Comparison of ENCODE assay signal across 10 mouse cellular contexts in the genomic region with DNA sequence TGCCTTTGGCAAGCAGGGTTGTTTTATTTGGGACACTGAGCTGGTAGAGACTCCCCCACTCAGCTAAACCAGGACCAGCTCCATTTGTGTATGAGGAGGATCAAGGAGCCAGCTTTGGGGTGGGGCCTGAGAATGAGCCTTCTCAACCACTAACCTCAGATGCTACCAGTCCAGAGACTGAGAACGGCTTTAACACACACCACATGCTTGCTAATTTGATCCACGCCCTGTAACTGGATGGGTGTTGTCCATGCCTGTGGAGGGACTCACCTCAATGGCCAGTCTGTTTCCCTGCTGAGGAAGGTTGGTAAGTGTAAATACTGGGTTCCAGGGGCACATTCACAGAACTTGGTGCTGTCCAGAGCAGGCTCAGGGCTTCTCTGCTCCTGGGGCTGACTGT. TPM values are rescaled to one million over a fixed set of nuclear protein-coding genes. Genes with fewer than 3 reads are reported as not detected.
DNase-seq lines count a peak whose midpoint lies in the region; ATAC-seq and TF ChIP-seq lines count a peak whose summit lies in the region.
"Had no signal": no experiment of that assay in that cellular context is flagged by ENCODE, and none has a peak within 500 bp of the region (broad histone marks: within the 10 kb centered on the region; RNA-seq: fewer than 3 reads in every experiment).

No protein-coding gene starts in this region.

- 0 out of 2 replicates have a peak, but pooled peaks have one; percentile 6 for ATAC-seq in hindbrain, embryonic 16.5 days
- ATAC-seq in hindbrain, postnatal 0 days: no peak
- 0 out of 2 replicates have a peak, but pooled peaks have one; percentile 12 for ATAC-seq in neural tube, embryonic 13.5 days (ENCODE audit: low read depth)
- ATAC-seq in neural tube, embryonic 15.5 days (ENCODE audit: low FRiP score): no peak

- peaks cover 7% of the 10 kb centered on the region for H3K4me1 ChIP-seq in hindbrain, embryonic 16.5 days (ENCODE audit: control insufficient read depth, insufficient read depth, low read depth, low read length)
- 0 out of 2 replicates have a peak, but pooled peaks cover 4% of the 10 kb centered on the region for H3K4me1 ChIP-seq in hindbrain, postnatal 0 days (ENCODE audit: insufficient read depth, low read length)
- H3K4me1 ChIP-seq in neural tube, embryonic 13.5 days (replicated peaks): peaks cover 13% of the 10 kb centered on the region; the same call in 1 of the 2 replicates
- peaks cover 19% of the 10 kb centered on the region for H3K4me1 ChIP-seq in neural tube, embryonic 15.5 days

- H3K27me3 ChIP-seq in hindbrain, embryonic 16.5 days (replicated peaks; ENCODE audit: control insufficient read depth, insufficient read depth, low read length): no peaks in the 10 kb centered on the region
- H3K27me3 ChIP-seq in hindbrain, postnatal 0 days (ENCODE audit: insufficient read depth, low read length): no peaks in the 10 kb centered on the region
- H3K27me3 ChIP-seq in neural tube, embryonic 13.5 days: peaks cover 43% of the 10 kb centered on the region
- H3K27me3 ChIP-seq in neural tube, embryonic 15.5 days (replicated peaks): peaks cover 24% of the 10 kb centered on the region

- no peak overlapping the region for H3K9ac ChIP-seq in hindbrain, embryonic 16.5 days (ENCODE audit: low read depth, low read length)
- H3K9ac ChIP-seq in hindbrain, postnatal 0 days (replicated peaks; ENCODE audit: low read length): no peak overlapping the region
- no peak overlapping the region for H3K9ac ChIP-seq in neural tube, embryonic 13.5 days
- H3K9ac ChIP-seq in neural tube, embryonic 15.5 days (replicated peaks): no peak overlapping the region

- peak; percentile 28 for DNase-seq in embryo, embryonic 11 days
- no peak for DNase-seq in embryo, embryonic 9.5 days (ENCODE audit: extremely low spot score)
- DNase-seq in hindbrain, postnatal 0 days (ENCODE audit: low spot score): no peak
- DNase-seq in thymus, adult 18-20 months: no peak
- no peak for DNase-seq in thymus, postnatal 4 days

- 83% methylated on average over 2 of the region's 2 CpGs for WGBS in hindbrain, embryonic 16.5 days
- WGBS in hindbrain, postnatal 0 days: 61% methylated on average over 2 of the region's 2 CpGs
- 69% methylated on average over 2 of the region's 2 CpGs for WGBS in neural tube, embryonic 13.5 days
- 59% methylated on average over 2 of the region's 2 CpGs for WGBS in neural tube, embryonic 15.5 days

- no peaks in the 10 kb centered on the region for H3K9me3 ChIP-seq in hindbrain, embryonic 16.5 days (ENCODE audit: control insufficient read depth, low read length)
- no peaks in the 10 kb centered on the region for H3K9me3 ChIP-seq in hindbrain, postnatal 0 days (ENCODE audit: low read length)
- H3K9me3 ChIP-seq in neural tube, embryonic 13.5 days: no peaks in the 10 kb centered on the region
- H3K9me3 ChIP-seq in neural tube, embryonic 15.5 days (replicated peaks): no peaks in the 10 kb centered on the region

- H3K36me3 ChIP-seq in hindbrain, embryonic 16.5 days (ENCODE audit: control insufficient read depth, insufficient read depth, low read length): no peaks in the 10 kb centered on the region
- no peaks in the 10 kb centered on the region for H3K36me3 ChIP-seq in hindbrain, postnatal 0 days (ENCODE audit: insufficient read depth, low read length)
- H3K36me3 ChIP-seq in neural tube, embryonic 13.5 days: no peaks in the 10 kb centered on the region
- H3K36me3 ChIP-seq in neural tube, embryonic 15.5 days: no peaks in the 10 kb centered on the region

- no peak overlapping the region for H3K4me2 ChIP-seq in hindbrain, embryonic 16.5 days (ENCODE audit: low read length)
- H3K4me2 ChIP-seq in hindbrain, postnatal 0 days (ENCODE audit: low read depth, low read length): no peak overlapping the region
- no peak overlapping the region for H3K4me2 ChIP-seq in neural tube, embryonic 13.5 days
- no peak overlapping the region for H3K4me2 ChIP-seq in neural tube, embryonic 15.5 days

- H3K4me3 ChIP-seq in hindbrain, embryonic 16.5 days (ENCODE audit: low read length): no peak overlapping the region
- H3K4me3 ChIP-seq in hindbrain, postnatal 0 days (ENCODE audit: low read length): no peak overlapping the region
- no peak overlapping the region for H3K4me3 ChIP-seq in neural tube, embryonic 13.5 days
- no peak overlapping the region for H3K4me3 ChIP-seq in neural tube, embryonic 15.5 days (replicated peaks)
- H3K4me3 ChIP-seq: erythroblast, embryonic 14.5 days had no signal

- no peak for TF ChIP-seq CTCF in hindbrain, postnatal 0 days (IDR thresholded peaks at IDR 0.05; ENCODE audit: low read depth)

- H3K27ac ChIP-seq in hindbrain, embryonic 16.5 days (ENCODE audit: low read depth, low read length): no peak overlapping the region
- no peak overlapping the region for H3K27ac ChIP-seq in hindbrain, postnatal 0 days
- no peak overlapping the region for H3K27ac ChIP-seq in neural tube, embryonic 13.5 days (replicated peaks)
- H3K27ac ChIP-seq in neural tube, embryonic 15.5 days (replicated peaks): no peak overlapping the region

RNA-seq across cellular contexts. Expression of gene Nid2, which starts 44.1 kb away (rescaled TPM):
- polyA plus RNA-seq in hindbrain, embryonic 16.5 days (2015; fragmentation: Nextera tagmentation; extraction: Ambion mirVana): 33.7 and 58.6 TPM in 2 replicates
- 40.6 and 52.8 TPM in 2 replicates for total RNA-seq in hindbrain, postnatal 0 days (2014; rRNA removed)
- 22.5 and 25.5 TPM in 2 replicates for polyA plus RNA-seq in hindbrain, postnatal 0 days (2015; fragmentation: Nextera tagmentation; extraction: Ambion mirVana)
- 56.6 and 58.3 TPM in 2 replicates for polyA plus RNA-seq in neural tube, embryonic 13.5 days (2015; fragmentation: Nextera tagmentation; extraction: Ambion mirVana)
- 37.9 and 47.4 TPM in 2 replicates for polyA plus RNA-seq in neural tube, embryonic 15.5 days (2015; fragmentation: Nextera tagmentation; extraction: Ambion mirVana)
- total RNA-seq: neutrophil, adult 5-6 weeks had no signal

Comparison
In these comparisons a context has a peak if more than half of its experiments do, and no peak if none do; other contexts are left out.
1. ATAC-seq: peak in hindbrain, embryonic 16.5 days (single experiment) and neural tube, embryonic 13.5 days (single experiment); none in hindbrain, postnatal 0 days (single experiment) and neural tube, embryonic 15.5 days (single experiment).